Mouse (Mus musculus): Measurements from ENCODE around the gene Chaf1a. TPM values are rescaled to one million over a fixed set of nuclear protein-coding genes. Genes with fewer than 3 reads are reported as not detected.
A peak's percentile ranks its signal among the peaks of the same experiment; 100 is the strongest.

Chaf1a gene
- polyA plus RNA-seq, 2 experiments, result 18.4 to 25.1 TPM

DNA sequence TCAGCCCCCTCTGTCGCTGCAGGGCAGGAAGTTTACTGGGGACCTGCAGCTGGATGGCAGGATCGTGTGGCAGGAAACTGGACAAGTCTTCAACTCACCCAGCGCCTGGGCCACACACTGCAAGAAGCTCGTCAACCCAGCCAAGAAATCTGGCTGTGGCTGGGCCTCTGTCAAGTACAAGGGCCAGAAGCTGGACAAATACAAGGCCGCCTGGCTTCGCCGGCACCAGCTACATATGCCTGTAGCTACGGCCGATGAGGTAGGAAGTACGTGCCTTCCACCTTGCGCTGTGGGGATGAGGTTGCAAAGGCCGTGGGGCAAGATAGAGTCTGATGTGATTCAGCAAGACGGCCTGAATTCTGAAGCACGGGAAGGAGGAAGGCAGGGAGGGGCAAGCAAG, 30.0 kb upstream of the Chaf1a start:
- DNase-seq (ENCODE audit: low spot score), result no peak
- Histone ChIP-seq H3K9ac (ENCODE audit: low read depth, low read length, severe bottlenecking) (peak overlapping the region; percentile 72; the same call in 1 of the 2 replicates), H3K27me3 (ENCODE audit: control insufficient read depth, insufficient read depth, low read length) (no peaks in the 10 kb centered on the region), H3K36me3 (ENCODE audit: control insufficient read depth, insufficient read depth, low read length) (peaks cover 31% of the 10 kb centered on the region), H3K27ac (replicated peaks; ENCODE audit: low read depth, low read length) (no peak overlapping the region), H3K4me3 (replicated peaks; ENCODE audit: low read length) (peak overlapping the region; percentile 82), H3K9me3 (ENCODE audit: control insufficient read depth, low read length) (no peaks in the 10 kb centered on the region), H3K4me1 (ENCODE audit: control insufficient read depth, insufficient read depth, low read length) (peaks cover 14% of the 10 kb centered on the region), H3K4me2 (replicated peaks; ENCODE audit: low read depth, low read length, severe bottlenecking) (peak overlapping the region; percentile 100)
- no peak for ATAC-seq (ENCODE audit: low FRiP score, low read depth)
- TF ChIP-seq POLR2A (IDR thresholded peaks at IDR 0.05; ENCODE audit: borderline replicate concordance, extremely low read depth, insufficient read depth, insufficient read length), result no peak
- 60% methylated on average over 14 of the region's 14 CpGs for WGBS

DNA sequence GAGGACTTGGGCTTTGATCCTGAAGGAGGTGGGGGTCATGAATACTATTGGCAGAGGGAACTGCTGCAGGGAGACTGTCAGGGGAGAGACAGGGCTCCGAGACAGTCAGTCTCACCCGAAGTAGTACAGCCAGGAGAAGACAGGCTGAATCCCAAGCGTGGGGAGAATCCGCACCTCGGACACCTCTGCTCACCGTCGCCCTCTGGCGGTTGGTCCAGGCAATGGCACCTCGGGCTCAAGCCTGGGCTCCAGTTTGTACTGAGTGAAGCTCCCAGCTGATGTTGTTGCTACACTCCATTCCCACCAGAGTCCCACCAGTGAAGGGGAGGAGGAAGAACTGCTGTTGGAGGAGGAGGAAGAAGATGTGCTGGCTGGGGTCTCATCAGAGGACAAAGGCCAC, 29.6 kb upstream of the Chaf1a start:
- ATAC-seq (ENCODE audit: low FRiP score, low read depth), result no peak
- 10% methylated on average over 9 of the region's 9 CpGs for WGBS

DNA sequence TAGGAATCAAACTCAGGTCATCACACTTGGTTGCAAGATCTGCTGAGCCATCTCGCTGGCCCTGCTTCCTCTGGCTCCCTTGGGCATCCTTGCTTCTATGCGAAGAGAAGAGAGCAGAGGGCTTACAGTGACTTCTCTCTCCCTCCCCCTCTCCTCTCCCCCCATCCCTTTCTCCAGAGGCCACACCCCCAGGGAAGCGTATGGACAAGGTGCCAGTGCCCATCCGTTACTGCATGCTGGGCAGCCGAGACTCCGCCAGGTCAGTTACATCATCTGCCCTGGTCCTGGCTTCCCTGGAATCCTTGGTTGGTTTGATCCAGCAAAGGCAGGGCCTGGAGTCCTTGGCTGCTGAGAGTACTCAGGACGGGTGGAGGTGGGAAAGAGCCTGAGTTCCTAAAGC, 28.8 kb upstream of the Chaf1a start:
- TF ChIP-seq POLR2A (IDR thresholded peaks at IDR 0.05; ENCODE audit: borderline replicate concordance, extremely low read depth, insufficient read depth, insufficient read length), result no peak
- Histone ChIP-seq H3K4me1 (ENCODE audit: control insufficient read depth, insufficient read depth, low read length) (peaks cover 14% of the 10 kb centered on the region), H3K9ac (ENCODE audit: low read depth, low read length, severe bottlenecking) (no peak overlapping the region), H3K9me3 (ENCODE audit: control insufficient read depth, low read length) (no peaks in the 10 kb centered on the region), H3K4me3 (replicated peaks; ENCODE audit: low read length) (no peak overlapping the region), H3K27me3 (ENCODE audit: control insufficient read depth, insufficient read depth, low read length) (no peaks in the 10 kb centered on the region), H3K4me2 (replicated peaks; ENCODE audit: low read depth, low read length, severe bottlenecking) (no peak overlapping the region), H3K36me3 (ENCODE audit: control insufficient read depth, insufficient read depth, low read length) (peaks cover 43% of the 10 kb centered on the region), H3K27ac (replicated peaks; ENCODE audit: low read depth, low read length) (no peak overlapping the region)
- DNase-seq (ENCODE audit: low spot score) (no peak), ATAC-seq (ENCODE audit: low FRiP score, low read depth) (no peak)
- 90% methylated on average over 7 of the region's 7 CpGs for WGBS

More for the DNA sequence above, 29.6 kb upstream of the Chaf1a start:
- TF ChIP-seq POLR2A (IDR thresholded peaks at IDR 0.05; ENCODE audit: borderline replicate concordance, extremely low read depth, insufficient read depth, insufficient read length), result no peak
- Histone ChIP-seq H3K9ac (ENCODE audit: low read depth, low read length, severe bottlenecking) (no peak overlapping the region), H3K4me1 (ENCODE audit: control insufficient read depth, insufficient read depth, low read length) (peaks cover 14% of the 10 kb centered on the region), H3K36me3 (ENCODE audit: control insufficient read depth, insufficient read depth, low read length) (peaks cover 35% of the 10 kb centered on the region), H3K27ac (replicated peaks; ENCODE audit: low read depth, low read length) (no peak overlapping the region), H3K4me3 (replicated peaks; ENCODE audit: low read length) (no peak overlapping the region), H3K27me3 (ENCODE audit: control insufficient read depth, insufficient read depth, low read length) (no peaks in the 10 kb centered on the region), H3K9me3 (ENCODE audit: control insufficient read depth, low read length) (no peaks in the 10 kb centered on the region), H3K4me2 (replicated peaks; ENCODE audit: low read depth, low read length, severe bottlenecking) (peak overlapping the region; percentile 100)
- no peak for DNase-seq (ENCODE audit: low spot score)

DNA sequence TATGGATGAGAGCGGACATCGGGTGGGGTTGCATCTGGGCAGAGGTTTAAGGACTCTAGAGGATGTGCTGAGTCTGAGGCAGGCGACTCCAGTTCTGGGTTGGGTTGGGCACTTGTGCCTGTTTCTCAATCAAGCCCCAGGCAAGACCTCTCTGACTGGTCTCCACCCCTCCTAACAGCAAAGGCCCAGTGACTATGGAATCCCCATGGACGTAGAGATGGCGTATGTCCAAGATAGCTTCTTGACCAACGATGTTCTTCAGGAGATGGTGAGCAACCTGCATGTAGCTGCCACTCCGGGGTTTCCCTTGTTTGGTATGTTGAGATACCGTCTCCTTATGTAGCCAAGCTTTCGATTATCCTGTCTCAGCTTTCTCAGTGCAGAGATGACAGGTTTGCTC, 24.9 kb upstream of the Chaf1a start:
- Histone ChIP-seq H3K27me3 (ENCODE audit: control insufficient read depth, insufficient read depth, low read length) (no peaks in the 10 kb centered on the region), H3K9ac (ENCODE audit: low read depth, low read length, severe bottlenecking) (no peak overlapping the region), H3K4me1 (ENCODE audit: control insufficient read depth, insufficient read depth, low read length) (peaks cover 4% of the 10 kb centered on the region), H3K36me3 (ENCODE audit: control insufficient read depth, insufficient read depth, low read length) (peaks cover 81% of the 10 kb centered on the region), H3K4me3 (replicated peaks; ENCODE audit: low read length) (no peak overlapping the region), H3K9me3 (ENCODE audit: control insufficient read depth, low read length) (no peaks in the 10 kb centered on the region), H3K4me2 (replicated peaks; ENCODE audit: low read depth, low read length, severe bottlenecking) (no peak overlapping the region), H3K27ac (replicated peaks; ENCODE audit: low read depth, low read length) (no peak overlapping the region)
- TF ChIP-seq POLR2A (IDR thresholded peaks at IDR 0.05; ENCODE audit: borderline replicate concordance, extremely low read depth, insufficient read depth, insufficient read length), result no peak
- DNase-seq (ENCODE audit: low spot score), result no peak
- WGBS, result 94% methylated on average over 9 of the region's 9 CpGs
- ATAC-seq (ENCODE audit: low FRiP score, low read depth), result no peak

DNA sequence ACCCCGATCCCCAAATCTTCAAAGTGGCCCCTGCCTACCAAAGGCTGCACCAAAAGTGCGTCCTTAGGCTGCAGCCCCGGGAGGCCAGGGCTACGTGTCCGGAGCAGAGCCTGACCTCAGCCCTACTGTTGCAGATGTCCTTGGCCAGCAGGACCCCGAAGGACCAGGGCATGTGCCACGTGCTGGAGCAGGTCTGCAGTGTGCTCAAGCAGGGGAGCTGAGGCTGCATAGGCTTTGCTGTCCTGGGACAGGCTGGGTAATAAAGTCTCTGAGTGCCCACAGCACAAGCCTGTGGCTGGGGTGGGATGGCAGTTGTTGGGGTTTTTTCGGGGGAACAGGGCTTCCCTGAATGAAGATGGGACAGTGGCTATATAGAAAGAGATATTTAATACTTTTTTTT, 23.9 kb upstream of the Chaf1a start:
- Histone ChIP-seq H3K4me3 (replicated peaks; ENCODE audit: low read length) (no peak overlapping the region), H3K4me2 (replicated peaks; ENCODE audit: low read depth, low read length, severe bottlenecking) (no peak overlapping the region), H3K4me1 (ENCODE audit: control insufficient read depth, insufficient read depth, low read length) (no peaks in the 10 kb centered on the region), H3K36me3 (ENCODE audit: control insufficient read depth, insufficient read depth, low read length) (peaks cover 82% of the 10 kb centered on the region), H3K9ac (ENCODE audit: low read depth, low read length, severe bottlenecking) (no peak overlapping the region), H3K9me3 (ENCODE audit: control insufficient read depth, low read length) (no peaks in the 10 kb centered on the region), H3K27ac (replicated peaks; ENCODE audit: low read depth, low read length) (no peak overlapping the region), H3K27me3 (ENCODE audit: control insufficient read depth, insufficient read depth, low read length) (no peaks in the 10 kb centered on the region)
- no peak for TF ChIP-seq POLR2A (IDR thresholded peaks at IDR 0.05; ENCODE audit: borderline replicate concordance, extremely low read depth, insufficient read depth, insufficient read length)
- ATAC-seq (ENCODE audit: low FRiP score, low read depth) (no peak), DNase-seq (ENCODE audit: low spot score) (no peak)
- 85% methylated on average over 8 of the region's 8 CpGs for WGBS
